Mouse (Mus musculus) ES-E14 (cell line): Measurements from ENCODE around the gene Tgfbrap1.

Experiments
- CHD2 ChIP-seq: IDR thresholded peaks from 2 replicates; pipeline ENCODE4 v1.6.1; 2014; ENCODE audit warnings: mild to moderate bottlenecking, low read depth, low read length, inconsistent platforms
- HCFC1 ChIP-seq: IDR thresholded peaks from 2 replicates; pipeline ENCODE4 v1.6.1; 2012; ENCODE audit warnings: low read length, inconsistent platforms, borderline replicate concordance; ENCODE audit not compliant: insufficient read depth
- MAFK ChIP-seq: IDR thresholded peaks from 2 replicates; pipeline ENCODE4 v1.6.1; 2014; ENCODE audit warnings: mild to moderate bottlenecking, low read depth, low read length, inconsistent platforms; ENCODE audit not compliant: insufficient read depth
- ZC3H11A ChIP-seq: IDR thresholded peaks from 2 replicates; pipeline ENCODE4 v1.6.1; 2012; ENCODE audit warnings: low read depth, mild to moderate bottlenecking, inconsistent platforms, low read length, borderline replicate concordance
- ZNF384 ChIP-seq: IDR thresholded peaks from 2 replicates; pipeline ENCODE4 v1.6.1; 2012; ENCODE audit warnings: low read depth, low read length, inconsistent platforms

DNA sequence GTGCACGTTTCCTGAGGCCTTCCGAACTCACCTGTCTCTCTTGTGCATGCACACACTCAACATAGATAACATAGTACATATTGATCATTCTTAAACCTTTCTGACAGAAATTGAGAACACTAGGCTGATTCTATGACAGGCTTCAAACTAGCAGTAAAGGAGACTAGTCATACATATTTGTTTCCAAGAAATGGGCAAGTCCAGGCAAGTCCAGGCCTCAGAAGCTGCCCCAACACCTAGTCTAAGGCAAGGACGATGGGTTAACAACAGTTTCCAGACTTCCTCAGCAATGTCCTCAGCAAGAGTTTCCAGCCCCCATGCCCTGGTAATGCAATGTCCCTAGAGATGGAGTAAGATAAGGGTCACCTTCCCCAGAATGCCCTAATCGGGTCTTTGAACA, 45.4 kb upstream of the Tgfbrap1 start:
- TF ChIP-seq ZNF384, result no peak
- TF ChIP-seq MAFK, result no peak
- TF ChIP-seq CHD2, result no peak
- TF ChIP-seq HCFC1, result no peak
- TF ChIP-seq ZC3H11A, result no peak
